Mouse (Mus musculus) bone marrow macrophage, adult 2 months (primary cell): ENCODE results near the gene Scube3.

Source experiments
- CTCF ChIP-seq: IDR thresholded peaks from 2 replicates; pipeline ENCODE4 v1.5.1; 2012; ENCODE audit warnings: low read depth, mild to moderate bottlenecking, low read length, moderate library complexity
- POLR2A ChIP-seq: IDR thresholded peaks from 2 replicates; pipeline ENCODE4 v1.6.1; 2012; ENCODE audit warnings: mild to moderate bottlenecking, low read depth, low read length, borderline replicate concordance

- no peak for TF ChIP-seq CTCF
- no peak for TF ChIP-seq POLR2A
These were observed 65.2 kb downstream of the Scube3 start for GRCm38 (mm10) chr17:28207092-28207491.
